Mouse (Mus musculus) megakaryocyte, adult 5-6 weeks (primary cell): ENCODE measurements at regions not wholly inside any gene's neighbourhood (a gene's known extent, or its start where the extent isn't known, plus 50 kb on each side); places are given as distances from the start of the nearest gene placed in this dataset.

Source experiments
- ATAC-seq: 2 replicates; pipeline ENCODE4 v1.8.0; 2016; ENCODE audit warnings: mild to moderate bottlenecking, inconsistent platforms; ENCODE audit not compliant: poor library complexity, severe bottlenecking

GRCm38 (mm10) chr2:158909086-158909485 lies 114.5 kb downstream of the Dhx35 start:
- ATAC-seq: no peak

GRCm38 (mm10) chr2:158910325-158910724 lies 115.7 kb downstream of the Dhx35 start:
- no peak for ATAC-seq

- ATAC-seq: no peak
These were observed 116.6 kb downstream of the Dhx35 start for GRCm38 (mm10) chr2:158911191-158911590.

- peak; percentile 56; the same call in 1 of the 2 replicates for ATAC-seq
These were observed 118.1 kb downstream of the Dhx35 start for GRCm38 (mm10) chr2:158912631-158913258.

- no peak for ATAC-seq
These were observed 122.8 kb downstream of the Dhx35 start for GRCm38 (mm10) chr2:158917398-158917797.

GRCm38 (mm10) chr2:158918312-158918711 lies 123.7 kb downstream of the Dhx35 start:
- no peak for ATAC-seq

GRCm38 (mm10) chr2:158921342-158922255 lies 127.0 kb downstream of the Dhx35 start:
- no peak for ATAC-seq

- ATAC-seq: no peak
These were observed 128.2 kb downstream of the Dhx35 start for GRCm38 (mm10) chr2:158922766-158923165.

GRCm38 (mm10) chr2:158929507-158929906 lies 134.9 kb downstream of the Dhx35 start:
- no peak for ATAC-seq

GRCm38 (mm10) chr2:158937948-158938565 lies 143.4 kb downstream of the Dhx35 start:
- no peak for ATAC-seq

GRCm38 (mm10) chr2:158949418-158949817 lies 154.8 kb downstream of the Dhx35 start:
- no peak for ATAC-seq

- no peak for ATAC-seq
These were observed 156.5 kb downstream of the Dhx35 start for GRCm38 (mm10) chr2:158951061-158951460.

GRCm38 (mm10) chr2:158956888-158957287 lies 162.3 kb downstream of the Dhx35 start:
- ATAC-seq: no peak

GRCm38 (mm10) chr2:158965003-158965665 lies 170.5 kb downstream of the Dhx35 start:
- no peak for ATAC-seq

- no peak for ATAC-seq
These were observed 177.6 kb downstream of the Dhx35 start for GRCm38 (mm10) chr2:158972178-158972577.

- ATAC-seq: no peak
These were observed 191.0 kb downstream of the Dhx35 start for GRCm38 (mm10) chr2:158985529-158986148.

GRCm38 (mm10) chr2:159002481-159003186 lies 208.0 kb downstream of the Dhx35 start:
- ATAC-seq: no peak

GRCm38 (mm10) chr2:159003187-159003497 lies 208.5 kb downstream of the Dhx35 start:
- no peak for ATAC-seq

- no peak for ATAC-seq
These were observed 209.8 kb downstream of the Dhx35 start for GRCm38 (mm10) chr2:159004417-159004816.

GRCm38 (mm10) chr2:159012725-159013124 lies 218.1 kb downstream of the Dhx35 start:
- ATAC-seq: no peak
